Mouse (Mus musculus): ENCODE measurements around the gene Rbp1.

Rbp1 gene

DNA sequence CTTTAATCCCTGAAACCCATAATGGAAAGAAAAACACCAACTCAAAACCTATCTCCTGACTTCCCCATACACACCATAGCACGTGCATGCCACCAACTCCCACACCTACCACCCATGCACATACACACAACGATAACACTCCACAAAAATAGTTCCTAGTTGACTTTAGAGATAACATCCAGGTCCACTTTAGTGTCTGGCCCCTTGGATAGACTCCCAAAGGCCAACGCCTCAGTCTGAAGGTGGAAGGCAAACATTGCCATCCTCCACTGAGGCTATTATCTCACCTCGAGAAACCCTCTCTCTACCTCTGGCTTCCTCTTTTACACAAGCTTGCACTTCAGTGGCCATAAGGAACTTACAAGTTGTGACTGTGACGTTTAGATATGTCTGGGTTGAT is 69.5 kb downstream of the Rbp1 start:
- no peak for DNase-seq (ENCODE audit: low spot score in 2 of 2)

- DNase-seq (ENCODE audit: low spot score in 2 of 2) = no peak
Observed at GRCm38 (mm10) chr9:98492821-98493220, 70.1 kb downstream of the Rbp1 start.
